Mouse (Mus musculus): ENCODE measurements around the gene Gm10197.

Gene Gm10197

DNA sequence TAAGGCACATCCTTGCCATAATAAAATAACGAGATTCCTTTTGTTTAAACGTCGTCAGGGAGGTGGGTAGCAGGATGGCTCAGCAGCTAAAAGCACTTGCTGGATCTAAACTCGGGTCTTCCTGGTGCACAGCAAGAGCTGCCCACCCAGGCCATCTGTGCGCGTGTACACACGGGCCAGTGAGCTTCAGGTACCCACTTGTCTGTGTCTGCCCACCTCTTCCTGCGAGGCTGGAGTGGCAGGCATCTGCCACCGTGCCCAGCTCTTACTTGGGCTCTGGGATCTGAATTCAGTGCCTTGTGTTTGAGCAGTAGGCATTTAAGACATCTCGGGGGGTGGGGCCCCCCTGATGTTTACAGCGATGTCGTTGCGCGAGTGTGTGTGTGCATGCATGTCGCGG lies 16.5 kb downstream of the Gm10197 start:
- peak; percentile 70 for DNase-seq

DNA sequence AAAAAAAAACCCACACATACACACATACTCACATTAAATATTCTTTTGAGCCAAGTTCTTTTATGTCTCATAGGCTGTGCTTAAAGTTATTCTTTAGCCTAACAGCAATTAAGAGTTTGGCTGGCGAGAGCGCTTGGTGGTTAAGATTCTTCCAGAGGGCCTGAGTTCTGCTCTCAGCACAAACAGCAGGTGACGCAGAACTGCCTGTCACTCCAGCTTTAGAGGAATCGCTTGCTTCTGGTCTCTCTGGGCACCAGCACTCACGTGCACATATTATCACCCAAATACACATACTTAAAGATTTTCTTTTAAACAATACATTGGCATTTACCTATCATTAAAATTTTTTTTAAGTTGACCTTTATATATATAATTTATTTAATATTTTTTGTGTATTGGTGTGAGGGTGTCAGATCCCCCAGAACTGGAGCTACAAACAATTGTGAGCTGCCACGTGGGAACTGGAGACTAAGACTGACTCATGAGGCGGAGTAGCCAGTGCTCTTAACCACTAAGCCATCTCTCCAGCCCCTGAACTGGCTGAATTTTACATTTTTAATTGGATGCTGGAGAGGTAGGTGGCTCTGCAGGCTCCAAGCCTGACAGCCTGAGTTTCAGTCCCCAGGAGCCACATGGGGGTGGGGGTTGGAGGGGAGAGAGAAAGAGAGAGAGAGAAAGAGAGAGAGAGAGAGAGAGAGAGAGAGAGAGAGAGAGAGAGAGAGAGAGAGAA lies 17.1 kb downstream of the Gm10197 start:
- peak; percentile 58 for DNase-seq

DNA sequence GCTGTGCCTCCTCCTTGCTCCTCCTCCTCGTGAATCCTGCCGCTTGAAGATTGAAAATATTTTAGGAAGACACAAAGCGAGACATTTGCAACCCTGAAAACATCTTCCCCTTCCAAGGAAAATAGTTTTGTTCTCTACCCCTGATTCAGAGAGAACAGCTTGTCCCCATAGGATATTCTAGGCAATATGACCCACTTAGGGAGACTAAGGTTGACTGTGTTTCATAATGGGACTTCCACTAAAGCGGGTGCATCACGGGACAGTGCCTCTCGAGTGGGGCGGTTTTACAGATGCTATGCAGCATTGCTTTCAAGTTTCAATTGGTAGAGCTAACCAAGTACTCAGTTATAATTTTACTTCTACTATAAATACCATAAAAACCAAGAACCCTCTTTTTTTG lies 17.7 kb downstream of the Gm10197 start:
- peak; percentile 67 for DNase-seq

DNA sequence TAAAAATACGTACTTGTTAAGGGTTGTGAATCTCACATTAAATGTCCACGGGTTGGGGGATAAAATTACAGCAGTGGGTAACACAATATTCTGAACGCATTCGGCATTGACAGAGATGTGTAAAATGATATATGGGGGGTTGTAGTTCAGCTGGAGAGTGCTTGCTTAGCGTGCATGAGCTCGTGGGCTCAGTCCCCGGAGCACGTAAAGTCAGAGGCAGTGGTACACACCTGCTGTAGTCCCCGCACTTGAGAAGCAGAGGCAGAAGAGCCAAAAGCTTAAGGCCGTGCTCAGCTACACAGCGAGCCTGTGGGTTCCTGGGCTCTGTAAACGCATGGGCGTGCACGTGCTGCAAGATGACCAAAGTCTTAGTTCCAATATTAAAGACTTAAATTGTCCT lies 25.8 kb downstream of the Gm10197 start:
- DNase-seq = no peak

DNA sequence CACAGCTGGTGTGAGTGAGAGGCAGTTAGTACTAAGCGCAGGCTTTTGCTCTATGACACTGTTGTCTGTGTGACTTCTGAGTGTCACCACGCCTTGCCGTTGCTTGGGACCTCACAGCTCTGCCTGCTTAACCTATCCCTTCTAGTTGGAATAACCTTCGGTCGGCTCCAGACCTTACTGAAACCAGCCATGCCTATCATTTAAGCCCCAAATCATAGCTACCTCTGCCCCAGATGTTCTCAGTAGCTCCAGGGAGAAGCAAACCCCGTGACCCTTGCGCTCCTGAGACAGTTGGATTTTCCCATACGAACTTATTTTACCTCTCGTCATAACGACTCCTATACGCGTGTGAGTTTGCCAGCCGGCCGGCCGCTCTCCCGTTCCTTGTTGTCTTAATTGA lies 27.5 kb downstream of the Gm10197 start:
- DNase-seq = no peak

DNA sequence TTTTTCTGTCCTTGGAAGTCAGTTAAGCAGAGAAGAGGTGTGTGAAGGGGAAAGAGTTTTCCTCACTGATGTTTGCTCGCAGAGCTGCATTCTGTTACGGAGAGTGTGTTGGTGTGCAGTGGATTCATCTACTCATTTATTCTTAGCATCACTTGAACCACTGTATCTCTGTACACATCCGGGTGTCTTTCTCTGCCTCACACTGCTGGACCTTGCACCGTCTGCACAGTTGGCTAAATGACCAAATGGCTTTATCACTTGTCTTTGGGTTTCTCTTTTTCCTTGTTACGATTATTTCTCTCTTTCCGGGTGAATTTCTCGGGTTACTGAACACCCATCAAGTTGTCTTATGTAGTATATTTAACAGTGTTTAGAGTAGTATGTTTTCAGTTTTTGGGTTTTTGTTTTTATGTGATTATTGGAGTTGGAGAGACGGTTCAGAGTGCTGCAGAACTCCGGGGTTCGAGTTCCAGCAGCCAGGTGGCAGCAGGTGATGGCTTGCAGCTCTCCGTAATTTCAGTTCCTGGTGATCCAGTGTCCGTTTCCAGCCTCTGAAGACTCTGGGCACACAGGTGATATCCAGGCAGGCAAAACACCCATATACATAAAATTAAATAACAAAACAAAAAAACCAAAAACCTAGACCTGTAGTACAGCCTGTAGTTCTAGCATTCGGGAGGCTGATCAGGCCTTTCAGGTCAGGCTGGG lies 28.2 kb downstream of the Gm10197 start:
- no peak for DNase-seq

DNA sequence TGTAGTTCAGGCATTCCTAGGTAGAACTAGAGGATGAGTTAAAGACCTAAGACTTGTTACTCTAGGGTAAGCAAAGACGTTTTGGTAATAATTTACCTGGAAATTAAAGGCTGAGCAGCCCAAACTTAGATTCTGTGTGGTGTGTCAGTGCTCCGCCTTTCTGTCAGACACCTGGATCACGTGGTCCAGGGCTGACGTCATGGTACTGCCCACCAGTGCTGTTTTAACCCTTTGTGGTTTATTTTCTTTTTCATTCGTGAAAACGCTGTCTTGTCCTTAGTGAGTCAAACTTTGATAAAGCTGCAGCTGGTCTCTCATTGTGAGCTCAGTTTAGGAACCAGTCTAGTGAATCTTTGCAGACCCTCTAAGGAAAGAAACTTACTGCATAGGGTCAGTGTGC lies 31.1 kb downstream of the Gm10197 start:
- no peak for DNase-seq

DNA sequence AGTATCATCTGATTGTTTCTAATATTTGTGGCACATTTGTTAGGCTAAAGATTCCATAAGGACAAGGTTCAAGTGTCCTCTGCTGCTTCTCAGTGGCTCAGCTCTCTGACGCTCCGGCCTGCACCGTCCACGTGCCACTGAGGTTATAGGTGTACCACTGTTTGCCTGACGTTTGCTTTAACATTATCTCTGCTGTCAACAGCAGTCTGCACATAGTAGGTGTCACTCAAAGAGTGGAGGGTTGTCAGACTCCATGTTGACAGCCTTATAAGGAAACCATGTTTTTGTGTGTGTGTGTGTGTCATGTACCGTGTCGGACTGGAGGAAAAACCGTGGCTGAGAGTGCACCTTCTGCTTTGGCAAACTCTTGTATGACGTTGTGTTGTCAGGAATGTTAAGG lies 36.3 kb downstream of the Gm10197 start:
- no peak for DNase-seq

DNA sequence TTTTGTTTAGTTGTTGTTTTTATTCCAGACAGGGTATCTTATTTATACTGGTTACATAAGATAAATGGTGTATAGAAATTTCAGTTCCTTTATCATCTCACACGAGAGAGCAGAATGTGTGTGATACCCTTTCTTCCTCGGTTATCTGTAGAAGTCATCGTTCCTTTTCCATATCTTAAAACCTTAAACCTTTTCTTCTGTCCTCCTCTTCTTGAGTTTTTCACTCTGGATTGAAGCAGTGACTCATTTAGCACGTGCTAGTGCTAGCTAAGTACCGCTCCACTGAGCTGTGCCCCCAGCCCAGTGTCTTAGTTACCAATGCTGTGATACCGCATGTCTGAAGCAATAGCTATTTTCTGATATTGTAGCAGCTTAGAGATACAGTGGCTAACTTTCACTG lies 37.8 kb downstream of the Gm10197 start:
- DNase-seq = no peak

DNA sequence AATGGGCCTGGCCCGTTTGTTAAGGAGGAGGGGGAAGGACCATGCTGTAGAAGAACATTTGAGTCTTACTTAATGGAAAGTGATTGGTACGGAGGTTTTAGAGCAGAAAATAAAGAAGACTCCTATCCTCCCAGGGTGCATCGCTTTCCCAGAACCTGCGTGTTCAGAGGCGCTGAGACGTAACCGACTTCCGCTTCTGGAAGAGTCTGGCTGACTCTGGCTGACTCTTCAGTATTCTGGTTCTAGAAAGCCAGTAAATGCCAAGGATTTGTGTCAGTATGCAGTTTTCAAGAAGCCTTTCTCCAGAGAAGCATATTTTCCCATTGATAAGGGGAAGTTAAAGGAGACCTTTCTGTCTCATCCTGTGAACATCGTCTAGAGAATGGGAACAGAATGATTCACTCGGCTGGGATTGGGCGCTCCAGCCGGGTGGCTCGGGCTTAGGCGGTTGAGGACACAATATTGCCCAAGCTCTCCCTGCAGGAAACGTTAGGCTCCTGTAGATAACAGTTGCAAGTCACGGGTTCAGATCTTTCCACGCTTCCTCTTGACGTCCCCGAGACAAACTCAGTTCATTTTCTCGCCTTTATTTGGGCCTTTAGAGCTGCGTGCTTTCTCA lies 39.6 kb downstream of the Gm10197 start:
- DNase-seq = no peak

DNA sequence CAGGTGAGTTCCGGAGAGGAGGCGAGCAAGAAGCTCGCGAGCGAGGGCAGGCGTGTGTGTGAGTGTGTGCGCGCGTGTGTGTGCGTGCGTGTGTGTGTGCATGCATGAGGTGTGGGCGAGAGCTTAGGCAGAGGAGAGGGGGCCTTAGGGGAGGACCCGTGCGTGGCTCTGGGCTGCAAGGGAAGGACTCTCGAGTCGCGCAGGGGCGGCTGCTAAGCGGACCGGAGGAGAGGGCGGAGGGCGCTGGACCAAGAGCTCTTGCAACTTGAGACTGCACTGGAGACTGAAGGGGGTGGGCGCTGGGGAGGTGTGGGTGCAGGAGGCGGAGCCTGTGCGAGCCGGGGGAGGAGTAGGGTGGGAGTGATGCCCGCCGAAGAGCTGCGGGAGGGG lies 41.6 kb downstream of the Gm10197 start:
- DNase-seq = peak; percentile 84

DNA sequence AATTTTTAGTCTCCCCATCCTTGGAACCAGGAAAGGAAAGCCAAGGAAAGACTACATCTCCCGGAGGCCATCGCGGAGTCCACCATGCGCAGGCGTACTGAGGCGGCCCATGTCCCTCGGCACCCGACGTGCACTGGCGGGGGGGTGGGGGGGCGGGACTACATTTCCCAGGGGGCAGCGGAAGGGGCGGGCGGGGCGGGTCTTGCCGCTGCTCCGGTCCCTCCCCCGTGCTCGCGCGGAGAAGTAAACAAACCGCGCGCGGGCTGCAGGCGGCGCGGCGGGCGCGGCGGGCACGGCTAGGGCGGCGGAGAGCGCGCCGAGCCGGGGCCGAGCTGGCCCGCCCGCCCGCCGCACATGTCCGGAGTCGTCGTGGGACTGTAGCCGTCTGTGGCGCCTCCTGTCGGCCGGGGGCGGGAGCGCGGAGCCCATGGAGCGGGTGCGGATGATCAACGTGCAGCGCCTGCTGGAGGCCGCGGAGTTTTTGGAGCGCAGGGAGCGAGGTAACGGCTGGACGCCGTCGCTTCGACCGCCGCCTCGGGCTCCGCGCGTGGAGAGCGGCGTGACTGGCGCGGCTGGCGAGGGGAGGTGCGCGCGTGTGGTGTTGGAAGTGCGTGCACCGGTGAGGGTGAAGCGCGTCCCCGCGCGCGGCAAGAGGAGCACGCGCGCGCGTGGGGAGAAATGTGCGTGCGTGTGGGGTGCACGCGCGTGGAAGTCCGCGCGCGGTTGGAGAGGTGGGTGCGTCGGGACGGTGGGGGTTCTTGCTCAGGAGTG lies 42.2 kb downstream of the Gm10197 start:
- DNase-seq = peak; percentile 94

DNA sequence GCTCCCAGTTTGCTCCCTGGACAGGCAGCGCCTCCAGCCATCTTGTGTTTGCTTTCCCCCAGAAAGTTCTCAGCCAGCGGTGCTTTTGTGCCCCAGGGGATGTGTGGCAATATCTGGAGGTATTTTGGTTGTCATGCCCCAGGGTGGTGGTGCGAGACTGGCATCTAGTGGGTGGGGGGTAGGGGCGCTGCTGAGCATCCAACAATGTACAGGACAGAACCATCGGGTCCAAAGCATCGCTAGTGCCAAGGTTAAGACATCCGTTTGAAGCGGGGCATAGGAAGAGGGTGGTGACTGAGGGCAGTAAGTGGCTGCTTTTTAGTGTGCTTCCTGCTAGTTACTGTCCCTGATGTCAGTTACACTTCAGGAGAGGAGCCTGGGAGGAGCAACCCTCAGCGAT lies 43.5 kb downstream of the Gm10197 start:
- DNase-seq = peak; percentile 68

DNA sequence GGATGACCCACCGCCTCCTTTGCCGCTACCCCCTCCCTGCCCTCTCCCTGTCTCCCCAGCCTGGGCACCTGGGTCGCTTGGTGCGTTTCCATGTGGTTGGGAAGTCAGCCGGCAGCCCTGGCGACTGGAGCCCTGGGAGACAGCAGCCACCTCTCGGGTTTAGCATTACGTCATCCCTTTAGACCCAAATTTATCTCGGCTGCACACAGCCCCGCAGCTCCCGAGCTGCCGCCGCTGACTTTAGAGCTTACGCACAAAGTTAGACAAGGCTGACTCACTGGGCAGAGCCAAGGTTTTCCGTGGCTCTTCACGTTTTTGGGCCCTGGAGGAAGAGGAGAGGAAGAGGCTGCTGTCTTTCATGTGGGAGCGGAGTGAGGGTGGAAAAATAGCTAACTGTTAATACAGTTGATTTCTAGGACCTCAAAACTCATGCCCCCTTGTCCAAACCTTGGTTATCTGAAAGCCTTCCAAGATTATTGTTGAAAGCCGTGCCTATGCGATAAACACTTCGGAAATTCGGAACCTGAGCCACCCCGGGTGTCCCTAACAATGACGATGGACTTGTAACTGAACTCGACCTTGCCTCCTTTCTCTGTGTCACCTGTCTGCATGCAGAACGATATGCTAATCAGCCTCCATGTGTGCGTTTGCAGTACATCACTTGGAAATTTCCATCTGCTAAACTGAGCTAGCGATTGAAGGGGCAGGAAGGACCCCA lies 45.8 kb downstream of the Gm10197 start:
- peak; percentile 92 for DNase-seq

DNA sequence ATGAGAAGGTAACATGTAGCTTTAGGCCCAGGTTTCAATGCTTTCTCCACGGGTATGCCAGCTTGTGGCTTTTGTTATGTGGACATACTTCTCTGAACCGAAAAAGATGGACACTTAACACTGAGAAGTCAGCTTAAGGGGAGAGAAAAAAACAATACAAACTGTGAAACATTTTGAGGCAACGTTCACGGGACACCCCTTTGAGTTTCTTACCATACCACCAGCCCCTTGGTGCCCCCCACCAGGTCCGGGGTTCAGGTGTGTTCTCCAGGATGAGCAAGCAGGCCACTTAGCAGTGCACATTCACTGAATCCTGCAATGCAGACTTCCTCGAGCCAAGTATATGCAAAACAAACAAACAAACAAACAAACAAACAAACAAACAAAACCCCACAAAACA lies 46.7 kb downstream of the Gm10197 start:
- DNase-seq = no peak

DNA sequence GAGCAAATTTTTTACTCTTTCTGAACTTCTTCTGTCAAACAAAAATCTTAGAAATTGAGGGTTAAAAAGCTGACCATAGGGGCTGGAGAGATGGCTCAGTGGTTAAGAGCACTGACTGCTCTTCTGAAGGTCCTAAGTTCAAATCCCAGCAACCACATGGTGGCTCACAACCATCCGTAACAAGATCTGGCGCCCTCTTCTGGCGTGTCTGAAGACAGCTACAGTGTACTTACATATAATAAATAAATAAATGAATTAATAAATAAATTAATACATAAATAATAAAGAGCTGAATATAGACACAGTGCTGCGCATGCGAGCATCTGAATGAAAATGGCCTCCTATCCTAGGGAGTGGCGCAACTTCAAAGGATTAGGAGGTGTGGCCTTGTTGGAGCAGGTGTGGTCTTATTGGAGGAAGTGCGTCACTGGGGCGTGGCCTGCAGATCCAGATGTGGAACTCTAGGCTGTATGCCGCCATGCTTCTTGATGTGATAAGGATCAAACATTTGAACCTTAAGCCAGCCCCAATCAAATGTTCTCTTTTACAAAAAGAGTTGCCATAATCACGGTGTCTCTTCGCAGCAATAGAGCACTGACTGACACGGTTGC lies 49.0 kb downstream of the Gm10197 start:
- DNase-seq = peak; percentile 49

Measured in cerebellum, adult 9-10 months (tissue).